Mouse (Mus musculus): ENCODE results near the gene Mdc1.
"Not testable (repeated sequence)": the region's sequence is repeated elsewhere in the genome, so short reads cannot be mapped to it uniquely, and the experiment has no call there.

The Mdc1 gene

DNA sequence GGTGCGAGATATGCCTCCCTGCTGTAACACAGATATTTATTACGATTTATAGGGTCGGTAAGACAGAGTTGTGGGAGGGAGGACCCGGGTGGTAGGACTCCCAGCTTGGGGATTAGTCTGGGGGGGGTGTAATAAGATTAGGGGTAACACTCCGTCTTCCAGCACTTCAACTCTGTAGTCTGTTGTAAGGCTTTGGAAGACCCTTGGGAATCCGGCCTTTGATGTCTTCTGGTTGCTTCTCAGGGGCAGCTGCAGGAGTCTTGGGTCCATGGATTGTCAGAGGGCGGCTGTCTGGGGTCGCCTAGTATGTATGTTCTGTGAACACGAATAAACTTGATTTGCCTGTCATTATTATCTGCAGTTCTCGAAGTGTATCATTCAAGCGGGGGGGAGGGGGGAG is 18.8 kb upstream of the Mdc1 start:
- no peak for DNase-seq (ENCODE audit: low spot score in 2 of 2)

DNA sequence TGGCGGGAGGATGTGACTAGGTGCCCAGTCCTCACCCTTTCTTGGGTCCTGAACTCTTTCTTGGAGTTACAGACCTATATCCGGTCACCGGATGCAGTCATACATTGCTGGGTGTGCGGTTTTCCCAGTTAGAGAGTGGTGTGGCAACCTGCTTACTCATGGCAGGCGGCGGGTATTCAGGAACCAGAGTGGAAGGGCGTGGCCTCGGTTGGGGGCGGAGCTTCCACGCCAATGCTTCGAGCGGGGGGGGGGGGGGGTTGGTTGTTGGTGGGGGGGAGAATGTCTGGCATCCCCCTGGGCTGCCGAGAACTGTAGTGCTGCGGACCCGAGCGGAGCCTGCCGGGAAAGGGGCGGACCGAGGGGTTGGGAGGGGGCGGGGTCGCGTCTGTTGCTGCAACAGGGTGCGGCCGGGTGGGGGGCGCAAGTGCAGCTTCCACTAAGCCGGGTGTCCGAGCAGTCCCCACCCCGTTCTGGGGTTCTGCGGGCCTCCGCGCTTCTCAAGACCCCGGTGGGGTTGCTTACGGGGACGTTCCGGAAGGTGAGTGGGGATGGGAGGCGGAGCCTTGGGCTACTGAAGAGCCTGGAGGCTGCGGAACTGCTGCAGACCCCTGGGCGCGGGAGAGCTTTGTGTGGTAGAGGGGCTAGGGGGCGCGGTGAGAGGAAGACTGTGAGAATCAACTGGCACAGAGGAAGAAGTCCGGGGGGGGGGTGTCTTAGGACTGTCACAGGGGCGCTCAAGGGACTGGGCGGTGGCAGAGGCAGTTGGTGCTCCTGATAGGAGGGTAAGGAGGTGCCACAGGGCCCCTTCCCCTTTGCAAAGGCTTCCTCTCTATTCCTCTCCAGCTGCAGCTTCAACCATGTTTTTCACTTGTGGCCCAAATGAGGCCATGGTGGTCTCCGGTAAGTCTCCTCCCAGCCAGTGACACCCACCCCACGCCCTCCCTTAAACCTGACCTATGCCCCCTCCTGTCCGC is 18.1 kb upstream of the Mdc1 start, which contains the start of gene Flot1:
TSS of gene Flot1 (plus strand) at position 267 of the 974 bp plus-strand sequence.
- peak; percentile 73 to 75 for DNase-seq (ENCODE audit: low spot score in 2 of 2)

GRCm38 (mm10) chr17:35824402-35824801 is 16.9 kb upstream of the Mdc1 start:
- no peak for DNase-seq (ENCODE audit: low spot score in 2 of 2)

- DNase-seq (ENCODE audit: low spot score in 2 of 2), result no peak
Observed at GRCm38 (mm10) chr17:35825109-35825850, 16.0 kb upstream of the Mdc1 start.

- DNase-seq (ENCODE audit: low spot score in 2 of 2), result peak; percentile 81 to 82
Observed at GRCm38 (mm10) chr17:35829737-35830136, 11.6 kb upstream of the Mdc1 start.

DNA sequence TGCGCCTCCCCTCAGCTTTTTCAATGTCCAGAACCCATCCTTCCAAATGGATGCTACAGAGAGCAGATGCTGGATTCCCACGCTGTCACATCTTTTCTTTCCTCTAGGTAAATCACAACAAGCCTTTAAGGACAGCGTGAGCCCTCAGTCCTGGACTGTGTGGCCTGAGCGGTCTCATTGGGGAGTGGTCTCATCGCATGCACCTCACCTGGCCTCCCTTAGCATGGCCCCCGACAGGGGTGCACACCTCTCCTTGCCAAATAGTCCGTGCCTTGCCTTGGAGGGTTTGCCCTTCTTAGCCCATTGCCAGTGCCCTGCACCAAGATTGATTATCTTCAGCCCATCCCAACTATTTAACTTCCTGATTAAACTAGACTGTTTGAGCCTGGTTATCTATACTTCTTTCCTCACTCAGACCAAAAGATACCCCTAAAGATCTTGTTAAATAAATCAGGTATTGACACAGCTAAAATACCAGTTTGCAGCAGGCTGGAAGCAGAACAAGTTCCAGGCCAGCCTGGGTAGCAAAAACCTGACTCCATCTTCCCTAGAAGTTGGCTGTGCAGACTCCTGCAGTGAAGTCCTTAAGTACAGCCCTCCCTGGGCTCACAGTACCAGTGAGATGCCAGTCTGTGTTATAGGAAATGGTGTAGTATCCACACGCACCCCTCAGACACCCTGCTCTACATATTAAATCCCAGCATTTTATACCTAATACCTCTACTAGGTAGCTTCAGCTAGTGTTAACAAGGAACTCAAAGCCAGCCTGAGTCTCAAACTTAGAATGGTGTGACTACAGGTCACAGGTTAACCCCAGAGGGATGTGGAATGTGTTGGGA is 8.7 kb upstream of the Mdc1 start:
- DNase-seq (ENCODE audit: low spot score in 2 of 2), result no peak

DNA sequence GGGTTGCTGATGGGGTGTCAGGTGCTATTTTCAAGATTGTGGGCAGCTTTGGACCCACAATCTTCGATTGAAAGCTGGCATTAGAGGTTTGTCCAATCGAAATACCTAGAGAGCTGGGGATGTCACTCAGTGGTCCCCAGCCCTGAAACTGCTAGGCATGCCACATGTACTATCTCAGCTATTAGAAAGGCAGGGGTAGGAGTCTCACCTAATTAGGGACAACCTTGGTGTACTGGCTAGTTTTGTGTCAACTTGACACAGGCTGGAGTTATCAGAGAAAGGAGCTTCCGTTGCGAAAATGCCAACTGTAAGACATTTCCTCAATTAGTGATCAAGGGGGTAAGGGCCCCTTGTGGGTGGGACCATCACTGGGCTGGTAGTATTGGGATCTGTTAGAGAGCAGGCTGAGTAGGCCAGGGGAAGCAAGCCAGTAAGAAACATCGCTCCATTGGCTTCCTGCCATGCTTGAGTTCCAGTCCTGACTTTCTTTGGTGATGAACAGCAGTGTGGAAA is 8.0 kb upstream of the Mdc1 start:
- no peak for DNase-seq (ENCODE audit: low spot score in 2 of 2)

DNA sequence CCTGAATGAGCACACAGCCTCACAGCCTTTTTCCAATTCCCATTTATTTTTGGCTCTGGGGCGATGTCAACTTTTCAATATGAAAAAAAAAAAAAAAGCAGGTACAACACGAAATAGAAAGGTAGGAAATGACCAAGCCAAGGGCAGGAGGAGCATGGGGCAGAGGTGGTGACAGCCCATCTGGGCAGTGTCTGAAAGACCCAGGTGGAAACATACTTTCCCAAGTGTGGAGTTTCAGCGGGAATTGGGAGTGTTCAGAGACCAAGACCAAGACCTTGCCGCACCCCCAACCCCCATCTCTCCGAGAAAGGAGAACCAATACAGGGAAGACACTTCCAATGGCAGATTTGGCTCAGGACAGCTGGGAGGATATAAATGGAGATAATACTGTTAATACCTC is 7.4 kb upstream of the Mdc1 start:
- no peak for DNase-seq (ENCODE audit: low spot score in 2 of 2)

DNA sequence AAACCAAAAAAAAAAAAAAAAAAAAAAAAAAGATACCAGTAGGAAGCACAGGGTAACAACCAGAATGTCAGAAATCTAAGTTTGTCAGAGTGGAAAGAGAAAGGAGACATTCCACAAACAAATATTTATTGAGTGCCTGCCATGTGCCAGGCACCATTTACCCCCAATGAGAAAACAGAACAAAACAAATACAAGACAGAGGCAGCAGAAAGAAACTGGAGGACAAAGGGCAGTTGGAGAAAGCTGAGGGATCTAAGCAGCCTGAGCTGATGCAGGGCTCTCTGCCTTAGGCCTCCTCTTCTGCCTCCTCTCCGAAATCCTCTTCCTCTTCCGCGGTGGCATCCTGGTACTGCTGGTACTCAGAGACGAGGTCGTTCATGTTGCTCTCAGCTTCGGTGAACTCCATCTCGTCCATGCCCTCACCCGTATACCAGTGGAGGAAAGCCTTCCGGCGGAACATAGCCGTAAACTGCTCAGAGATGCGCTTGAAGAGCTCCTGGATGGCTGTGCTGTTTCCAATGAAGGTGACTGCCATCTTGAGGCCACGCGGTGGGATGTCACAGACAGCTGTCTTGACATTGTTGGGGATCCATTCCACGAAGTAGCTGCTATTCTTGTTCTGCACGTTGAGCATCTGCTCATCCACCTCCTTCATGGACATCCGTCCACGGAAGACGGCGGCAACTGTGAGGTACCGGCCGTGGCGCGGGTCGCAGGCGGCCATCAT is 6.5 kb upstream of the Mdc1 start:
- peak in 1 of 2 experiments; percentile 52 for DNase-seq (ENCODE audit: low spot score in 2 of 2)

DNA sequence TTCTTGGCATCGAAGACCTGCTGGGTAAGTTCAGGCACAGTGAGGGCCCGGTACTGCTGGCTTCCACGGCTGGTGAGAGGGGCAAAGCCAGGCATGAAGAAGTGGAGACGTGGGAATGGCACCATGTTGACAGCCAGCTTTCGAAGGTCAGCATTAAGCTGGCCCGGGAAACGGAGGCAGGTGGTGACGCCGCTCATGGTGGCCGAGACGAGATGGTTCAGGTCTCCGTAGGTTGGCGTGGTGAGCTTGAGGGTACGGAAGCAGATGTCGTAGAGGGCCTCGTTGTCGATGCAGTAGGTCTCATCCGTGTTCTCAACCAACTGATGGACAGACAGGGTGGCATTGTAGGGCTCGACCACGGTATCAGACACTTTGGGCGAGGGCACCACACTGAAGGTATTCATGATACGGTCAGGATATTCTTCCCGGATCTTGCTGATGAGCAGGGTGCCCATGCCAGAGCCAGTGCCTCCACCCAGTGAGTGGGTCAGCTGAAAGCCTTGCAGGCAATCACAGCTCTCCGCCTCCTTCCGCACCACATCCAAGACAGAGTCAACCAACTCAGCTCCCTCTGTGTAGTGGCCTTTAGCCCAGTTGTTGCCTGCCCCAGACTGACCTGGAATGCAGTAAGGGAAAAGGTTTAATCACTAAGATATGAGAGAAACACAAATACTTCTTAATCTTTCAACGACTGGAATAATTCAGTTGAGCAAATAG is 5.7 kb upstream of the Mdc1 start:
- DNase-seq (ENCODE audit: low spot score in 2 of 2), result no peak

DNA sequence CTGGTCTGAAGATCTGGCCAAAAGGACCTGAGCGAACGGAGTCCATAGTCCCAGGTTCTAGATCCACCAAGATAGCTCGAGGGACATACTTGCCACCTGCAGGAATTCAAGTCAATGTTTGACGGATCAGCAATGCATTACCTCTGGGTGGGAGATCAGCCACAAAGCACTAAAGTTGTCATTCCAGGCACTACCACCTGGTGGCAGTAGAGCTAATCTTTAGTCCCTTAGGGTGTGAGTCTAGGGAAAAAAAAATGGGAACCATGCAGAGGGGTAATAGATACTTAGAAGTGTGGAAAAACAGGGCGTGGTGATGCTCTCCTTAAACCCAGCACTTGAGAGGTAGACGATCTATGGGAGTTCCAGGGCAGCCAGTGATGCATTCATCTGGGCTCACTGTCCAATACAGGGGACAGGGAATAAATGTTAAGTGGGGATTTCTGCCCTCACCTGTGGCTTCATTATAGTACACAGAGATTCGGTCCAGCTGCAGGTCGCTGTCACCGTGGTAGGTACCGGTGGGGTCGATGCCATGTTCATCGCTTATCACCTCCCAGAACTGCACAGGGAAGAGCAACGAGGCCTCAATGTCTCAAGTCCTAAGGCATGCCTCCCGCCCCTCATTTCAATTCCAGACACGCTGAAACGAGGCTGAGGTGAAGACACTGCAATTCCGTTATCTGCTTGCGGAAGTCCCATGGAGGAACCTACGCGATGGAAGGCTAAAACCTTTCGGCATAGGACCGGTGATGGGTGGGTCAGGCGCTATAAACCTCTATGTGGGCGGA is 4.9 kb upstream of the Mdc1 start:
- peak; percentile 86 to 94 for DNase-seq (ENCODE audit: low spot score in 2 of 2)

- DNase-seq (ENCODE audit: low spot score in 2 of 2), result peak; percentile 77 to 80
Observed at GRCm38 (mm10) chr17:35836991-35837422, 4.3 kb upstream of the Mdc1 start.

DNA sequence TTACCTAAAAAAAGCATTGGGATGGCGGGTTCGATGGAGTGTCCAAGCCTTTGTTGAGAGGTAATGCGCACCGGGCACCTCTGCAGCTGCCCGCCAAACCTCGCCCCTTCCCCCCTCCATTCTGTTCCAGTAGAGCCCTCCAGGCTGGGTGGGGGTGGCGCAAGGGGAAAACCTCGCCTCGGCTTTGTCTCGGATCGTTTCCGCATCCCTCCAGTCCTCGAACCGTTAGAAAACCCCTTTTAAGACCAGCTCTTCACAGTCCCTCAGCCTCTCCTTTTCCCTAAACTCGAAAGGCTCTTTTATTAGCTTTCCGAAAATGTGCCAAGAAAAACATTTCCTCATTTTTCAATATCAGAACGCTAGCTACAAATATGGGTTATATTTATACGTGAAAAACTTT is 3.8 kb upstream of the Mdc1 start:
- DNase-seq (ENCODE audit: low spot score in 2 of 2), result peak; percentile 45 to 52

GRCm38 (mm10) chr17:35838122-35838544 is 3.2 kb upstream of the Mdc1 start, which contains the start of gene Tubb5:
Tubb5 (minus strand) TSS chr17:35838306.
- DNase-seq (ENCODE audit: low spot score in 2 of 2), result peak; percentile 96 to 98

GRCm38 (mm10) chr17:35838570-35838969 is 2.7 kb upstream of the Mdc1 start:
- DNase-seq (ENCODE audit: low spot score in 2 of 2), result no peak

- DNase-seq (ENCODE audit: low spot score in 2 of 2), result not testable (repeated sequence)
Observed at GRCm38 (mm10) chr17:35839002-35839401, 2.3 kb upstream of the Mdc1 start.

GRCm38 (mm10) chr17:35840561-35840960 is 754 bp upstream of the Mdc1 start:
- DNase-seq (ENCODE audit: low spot score in 2 of 2), result no peak

GRCm38 (mm10) chr17:35842006-35842405 is 691 bp downstream of the Mdc1 start:
- DNase-seq (ENCODE audit: low spot score in 2 of 2), result no peak

DNA sequence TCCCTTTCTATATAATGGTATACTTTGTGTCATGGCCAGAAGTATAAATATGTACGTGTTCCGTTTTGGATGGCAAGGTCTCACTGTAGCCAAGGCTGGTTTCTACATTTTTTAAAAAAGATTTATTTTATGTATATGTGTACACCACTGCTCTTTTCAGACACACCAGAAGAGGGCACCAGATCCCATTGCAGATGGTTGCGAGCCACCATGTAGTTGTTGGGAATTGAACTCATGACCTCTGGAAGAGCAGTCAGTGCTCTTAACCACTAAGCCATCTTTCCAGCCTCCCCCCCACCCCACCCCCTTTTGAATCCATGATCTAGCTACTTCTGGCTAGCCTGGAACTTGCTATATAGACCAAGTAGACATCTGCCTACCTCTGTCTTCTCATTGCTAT is 2.2 kb downstream of the Mdc1 start:
- DNase-seq (ENCODE audit: low spot score in 2 of 2), result no peak
